Mouse (Mus musculus) intestine, embryonic 16.5 days (tissue): ENCODE results near the gene Lypd9. TPM values are rescaled to one million over a fixed set of nuclear protein-coding genes. Genes with fewer than 3 reads are reported as not detected.
"Not testable (repeated sequence)": the region's sequence is repeated elsewhere in the genome, so short reads cannot be mapped to it uniquely, and the experiment has no call there.

ENCODE experiments used
- ATAC-seq: fragments of 200-750 bp; cut with Nextera tagmentation; 2 replicates; pipeline ENCODE4 v1.8.0; 2017; ENCODE audit warnings: moderate TSS enrichment, moderate library complexity
- H3K27ac ChIP-seq: fragments of 300-500 bp; sonication (generic); 2 replicates; pipeline ENCODE4 v1.5.1; 2014; ENCODE audit warnings: mild to moderate bottlenecking, low read length
- H3K27me3 ChIP-seq: fragments of 300-500 bp; sonication (generic); replicated peaks from 2 replicates; pipeline ENCODE4 v1.6.1; 2014; ENCODE audit warnings: low read length, control low read depth, mixed read lengths; ENCODE audit not compliant: control insufficient read depth, insufficient read depth
- H3K36me3 ChIP-seq: fragments of 300-500 bp; sonication (generic); 2 replicates; pipeline ENCODE4 v1.6.1; 2014; ENCODE audit warnings: low read length, control low read depth; ENCODE audit not compliant: control insufficient read depth, insufficient read depth
- H3K4me1 ChIP-seq: fragments of 300-500 bp; sonication (generic); 2 replicates; pipeline ENCODE4 v1.6.1; 2014; ENCODE audit warnings: low read length, control low read depth, mixed read lengths; ENCODE audit not compliant: control insufficient read depth, insufficient read depth
- H3K4me2 ChIP-seq: fragments of 300-500 bp; sonication (generic); 2 replicates; pipeline ENCODE4 v1.6.1; 2014; ENCODE audit warnings: low read depth, low read length, control low read depth
- H3K4me3 ChIP-seq: fragments of 300-500 bp; sonication (generic); 2 replicates; pipeline ENCODE4 v1.5.1; 2014; ENCODE audit warnings: mild to moderate bottlenecking, low read length
- H3K9ac ChIP-seq: fragments of 300-500 bp; sonication (generic); 2 replicates; pipeline ENCODE4 v1.6.1; 2014; ENCODE audit warnings: low read depth, low read length
- H3K9me3 ChIP-seq: fragments of 300-500 bp; sonication (generic); 2 replicates; pipeline ENCODE4 v1.6.1; 2016; ENCODE audit warnings: low read length, control low read depth; ENCODE audit not compliant: control insufficient read depth
- WGBS: fragments of 180-500 bp; shearing (Covaris S2); extraction: QIAGEN DNeasy Blood & Tissue Kit; methylation state at CpG from one replicate; pipeline ENCODE4 v1.1.7; 2014; 5-methylcytosine and 5-hydroxymethylcytosine counted together
- polyA plus RNA-seq: library from polyadenylated mRNA; unstranded; fragments of >200 nt; fragmentation: Nextera tagmentation; extraction: Ambion mirVana; gene quantifications from 2 replicates; pipeline ENCODE4 v1.2.1, GENCODE M21; 2015

The Lypd9 gene
- not detected in 2 replicates for polyA plus RNA-seq

GRCm38 (mm10) chr11:58452759-58453158 is at the start of gene Lypd9:
Gene Lypd9 (minus strand): TSS chr11:58452923.
- ATAC-seq, result no peak
- no peak within 1 kb of the TSS for H3K4me2 ChIP-seq
- no peaks in the 10 kb centered on the region for H3K27me3 ChIP-seq
- no peak within 1 kb of the TSS for H3K4me3 ChIP-seq
- H3K27ac ChIP-seq, result no peak within 1 kb of the TSS
- no peaks in the 10 kb centered on the region for H3K4me1 ChIP-seq
- 94% methylated on average over 9 of the region's 9 CpGs for WGBS
- H3K9ac ChIP-seq, result no peak within 1 kb of the TSS
- H3K36me3 ChIP-seq, result no peaks in the 10 kb centered on the region
- H3K9me3 ChIP-seq, result no peaks in the 10 kb centered on the region

- H3K27me3 ChIP-seq, H3K9ac ChIP-seq, ATAC-seq, H3K4me3 ChIP-seq, H3K27ac ChIP-seq, H3K9me3 ChIP-seq, H3K4me2 ChIP-seq, H3K4me1 ChIP-seq, H3K36me3 ChIP-seq: not testable (repeated sequence)
These were observed 49.7 kb upstream of the Lypd9 start, which contains the start of gene Olfr331 for GRCm38 (mm10) chr11:58502472-58502871. Gene Olfr331 (minus strand): TSS chr11:58502572.

GRCm38 (mm10) chr11:58499290-58499689 is 46.6 kb upstream of the Lypd9 start:
- no peak overlapping the region for H3K9ac ChIP-seq
- WGBS, result 37% methylated on average over 3 of the region's 3 CpGs
- H3K36me3 ChIP-seq, result no peaks in the 10 kb centered on the region
- H3K27me3 ChIP-seq, result 0 out of 2 replicates have a peak, but pooled peaks cover 3% of the 10 kb centered on the region
- no peak overlapping the region for H3K27ac ChIP-seq
- H3K4me3 ChIP-seq, result no peak overlapping the region
- no peak for ATAC-seq
- H3K9me3 ChIP-seq, result no peaks in the 10 kb centered on the region
- no peak overlapping the region for H3K4me2 ChIP-seq
- H3K4me1 ChIP-seq, result no peaks in the 10 kb centered on the region

DNA sequence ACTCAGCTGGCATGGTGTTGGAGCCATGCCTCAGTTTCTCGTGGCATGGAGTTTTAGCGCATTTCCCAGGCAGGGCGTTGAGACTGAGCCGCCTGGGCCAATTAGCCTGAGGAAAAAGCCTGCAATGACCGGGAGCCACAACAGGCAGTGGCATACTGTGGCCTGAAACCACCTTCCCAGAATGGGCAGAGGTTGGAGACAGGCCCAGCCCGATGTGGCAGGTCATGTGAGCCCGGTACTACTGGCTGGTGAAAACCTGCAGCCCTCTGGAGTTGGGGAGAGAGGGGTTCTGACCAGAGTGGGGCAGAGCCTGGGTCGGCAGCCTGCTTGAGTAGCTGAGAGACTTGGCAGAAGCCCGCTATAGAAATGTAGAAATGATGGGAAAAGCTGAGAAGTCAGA is 46.0 kb upstream of the Lypd9 start:
- WGBS, result 85% methylated on average over 9 of the region's 9 CpGs
- ATAC-seq, result no peak
- H3K9me3 ChIP-seq, result no peaks in the 10 kb centered on the region

DNA sequence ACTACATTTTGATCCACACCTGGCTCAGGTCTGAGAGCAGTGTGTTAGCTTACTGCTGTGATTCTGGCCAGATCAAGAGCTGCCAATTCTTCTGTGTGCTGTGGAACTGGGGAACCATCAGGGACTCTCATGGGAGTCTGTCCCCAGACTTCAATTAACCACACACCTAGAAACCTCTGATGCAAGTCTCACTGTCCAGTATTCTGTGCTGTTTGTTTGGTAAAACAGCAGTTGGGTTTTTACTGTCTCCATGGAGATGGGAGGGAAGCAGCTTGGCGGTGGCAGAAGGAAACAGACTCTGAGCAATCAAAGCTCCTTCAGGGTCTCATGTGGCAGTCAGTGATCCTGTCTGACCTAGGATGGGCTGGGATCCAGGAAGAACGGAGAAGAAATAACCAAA is 39.7 kb upstream of the Lypd9 start, which contains the start of gene Olfr332:
Gene Olfr332, minus strand, starts transcription at position 101 of the 400 bp plus-strand sequence.
- Histone ChIP-seq H3K36me3 (no peaks in the 10 kb centered on the region), H3K9me3 (no peaks in the 10 kb centered on the region), H3K4me1 (no peaks in the 10 kb centered on the region), H3K4me2 (no peak within 1 kb of the TSS), H3K9ac (no peak within 1 kb of the TSS), H3K4me3 (no peak within 1 kb of the TSS), H3K27me3 (no peaks in the 10 kb centered on the region; the same call in 1 of the 2 replicates), H3K27ac (no peak within 1 kb of the TSS)
- 72% methylated on average over 2 of the region's 2 CpGs for WGBS
- ATAC-seq, result no peak

More for the DNA sequence above, 46.0 kb upstream of the Lypd9 start:
- H3K9ac ChIP-seq, result no peak overlapping the region
- H3K4me3 ChIP-seq, result no peak overlapping the region
- H3K4me1 ChIP-seq, result no peaks in the 10 kb centered on the region
- H3K4me2 ChIP-seq, result no peak overlapping the region
- H3K27ac ChIP-seq, result no peak overlapping the region
- H3K27me3 ChIP-seq, result 0 out of 2 replicates have a peak, but pooled peaks cover 3% of the 10 kb centered on the region
- H3K36me3 ChIP-seq, result no peaks in the 10 kb centered on the region

DNA sequence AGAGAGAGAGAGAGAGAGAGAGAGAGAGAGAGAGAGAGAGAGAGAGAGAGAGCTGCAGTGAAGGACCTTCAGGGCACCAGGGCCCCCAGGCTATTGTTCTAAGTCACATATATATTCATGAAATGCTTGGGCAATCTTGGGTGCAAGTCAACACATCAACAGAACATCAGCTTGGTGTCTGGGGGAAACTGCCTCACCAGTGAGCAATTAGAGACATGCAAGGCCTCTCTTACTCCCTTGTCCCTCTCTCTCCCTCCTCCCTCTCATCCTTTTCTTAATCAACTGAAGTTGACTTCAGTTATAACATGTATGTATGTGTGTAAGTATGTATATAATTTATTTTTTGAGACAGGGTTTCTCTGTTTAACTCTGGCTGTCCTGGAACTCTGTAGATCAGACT is 9.4 kb upstream of the Lypd9 start, which contains the start of gene Olfr30:
Gene Olfr30, minus strand, starts transcription at position 101 of the 400 bp plus-strand sequence.
- H3K27ac ChIP-seq, result no peak within 1 kb of the TSS
- no peak for ATAC-seq
- H3K4me2 ChIP-seq, result no peak within 1 kb of the TSS
- no peaks in the 10 kb centered on the region for H3K9me3 ChIP-seq
- H3K4me1 ChIP-seq, result no peaks in the 10 kb centered on the region
- no peak within 1 kb of the TSS for H3K4me3 ChIP-seq
- 0 out of 2 replicates have a peak, but pooled peaks cover 3% of the 10 kb centered on the region for H3K27me3 ChIP-seq
- H3K9ac ChIP-seq, result no peak within 1 kb of the TSS
- H3K36me3 ChIP-seq, result no peaks in the 10 kb centered on the region

DNA sequence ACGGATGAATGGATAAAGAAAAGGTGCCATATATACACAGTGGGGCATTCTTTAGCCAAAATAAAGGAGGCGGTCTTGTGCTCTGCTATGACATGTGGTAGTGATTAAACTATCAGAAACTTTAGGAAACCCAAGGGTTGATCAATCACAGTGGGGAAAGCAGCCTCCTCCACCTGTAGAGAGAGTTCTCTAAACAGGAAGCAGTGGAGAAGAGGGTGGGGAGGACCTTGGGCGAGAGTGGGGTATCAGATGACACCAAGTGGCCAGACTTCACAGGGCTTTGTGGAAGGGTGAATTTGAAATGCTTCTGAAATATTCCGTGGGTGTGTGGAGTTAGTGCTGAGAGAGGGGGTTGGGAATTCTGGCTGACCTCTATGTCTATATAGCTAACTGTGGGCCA is 869 bp upstream of the Lypd9 start:
- H3K4me3 ChIP-seq, result no peak overlapping the region
- no peaks in the 10 kb centered on the region for H3K27me3 ChIP-seq
- H3K9me3 ChIP-seq, result no peaks in the 10 kb centered on the region
- no peak overlapping the region for H3K9ac ChIP-seq
- WGBS, result 58% methylated on average over 4 of the region's 4 CpGs
- no peak overlapping the region for H3K4me2 ChIP-seq
- no peaks in the 10 kb centered on the region for H3K4me1 ChIP-seq
- H3K27ac ChIP-seq, result no peak overlapping the region
- no peak for ATAC-seq
- no peaks in the 10 kb centered on the region for H3K36me3 ChIP-seq

GRCm38 (mm10) chr11:58437866-58438265 is 14.9 kb downstream of the Lypd9 start:
- Histone ChIP-seq H3K9me3 (no peaks in the 10 kb centered on the region), H3K9ac (no peak overlapping the region), H3K4me2 (no peak overlapping the region), H3K4me1 (no peaks in the 10 kb centered on the region), H3K27me3 (no peaks in the 10 kb centered on the region), H3K36me3 (no peaks in the 10 kb centered on the region), H3K4me3 (no peak overlapping the region), H3K27ac (no peak overlapping the region)
- WGBS, result 19% methylated on average over 5 of the region's 5 CpGs
- ATAC-seq, result no peak

GRCm38 (mm10) chr11:58432259-58432658 is 20.5 kb downstream of the Lypd9 start, which contains the start of gene Gm12253:
Gene Gm12253 (plus strand): TSS chr11:58432559.
- no peak within 1 kb of the TSS for H3K4me2 ChIP-seq
- H3K4me1 ChIP-seq, result no peaks in the 10 kb centered on the region
- no peak within 1 kb of the TSS for H3K27ac ChIP-seq
- 88% methylated on average over 3 of the region's 3 CpGs for WGBS
- ATAC-seq, result no peak
- H3K4me3 ChIP-seq, result no peak within 1 kb of the TSS
- no peaks in the 10 kb centered on the region for H3K9me3 ChIP-seq
- H3K9ac ChIP-seq, result no peak within 1 kb of the TSS
- peaks cover 3% of the 10 kb centered on the region; the same call in 1 of the 2 replicates for H3K27me3 ChIP-seq
- no peaks in the 10 kb centered on the region for H3K36me3 ChIP-seq

DNA sequence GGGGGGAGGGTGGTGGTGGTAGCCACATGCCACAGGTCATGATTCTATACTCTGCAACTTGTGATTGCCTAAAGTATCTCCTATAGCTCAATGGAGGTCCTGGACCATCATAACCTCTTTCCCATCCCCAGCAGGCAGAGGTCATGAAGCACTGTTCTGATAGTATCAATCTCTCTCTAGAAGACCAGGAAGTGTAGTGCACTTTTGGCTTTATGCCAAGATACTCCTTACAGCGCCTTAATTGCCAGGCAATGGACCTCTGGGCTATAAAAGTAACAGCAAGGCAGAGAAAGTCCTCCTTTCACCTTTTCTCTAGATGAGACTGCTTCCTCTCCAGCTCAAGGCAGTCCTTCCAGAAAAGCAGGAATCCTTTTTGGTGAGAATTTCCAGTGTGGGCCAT is 31.9 kb downstream of the Lypd9 start, which contains the start of gene 1810065E05Rik:
Gene 1810065E05Rik, plus strand, starts transcription at position 297 of the 400 bp plus-strand sequence.
- Histone ChIP-seq H3K4me2 (no peak within 1 kb of the TSS), H3K27me3 (peaks cover 15% of the 10 kb centered on the region), H3K4me1 (peaks cover 6% of the 10 kb centered on the region; the same call in 1 of the 2 replicates), H3K36me3 (no peaks in the 10 kb centered on the region), H3K27ac (no peak within 1 kb of the TSS), H3K9me3 (no peaks in the 10 kb centered on the region), H3K4me3 (no peak within 1 kb of the TSS), H3K9ac (no peak within 1 kb of the TSS)
- ATAC-seq, result peak; percentile 91
- WGBS, result 5% methylated on average over 1 of the region's 1 CpGs
